Mouse (Mus musculus) midbrain, embryonic 12.5 days (tissue): Measurements from ENCODE around the gene Ccdc160. TPM values are rescaled to one million over a fixed set of nuclear protein-coding genes. Genes with fewer than 3 reads are reported as not detected.

Experiments
- ATAC-seq: fragments of 200-750 bp; cut with Nextera tagmentation; 2 replicates; pipeline ENCODE4 v1.8.0; 2017; ENCODE audit warnings: low read depth, moderate TSS enrichment, moderate library complexity; ENCODE audit not compliant: low FRiP score
- H3K27ac ChIP-seq: fragments of 300-500 bp; sonication (generic); replicated peaks from 2 replicates; pipeline ENCODE4 v1.5.1; 2016; ENCODE audit warnings: mild to moderate bottlenecking
- H3K27me3 ChIP-seq: fragments of 300-500 bp; sonication (generic); 2 replicates; pipeline ENCODE4 v1.6.1; 2016; ENCODE audit warnings: mild to moderate bottlenecking
- H3K36me3 ChIP-seq: fragments of 300-500 bp; sonication (generic); 2 replicates; pipeline ENCODE4 v1.6.1; 2016
- H3K4me1 ChIP-seq: fragments of 300-500 bp; sonication (generic); 2 replicates; pipeline ENCODE4 v1.6.1; 2016
- H3K4me2 ChIP-seq: fragments of 300-500 bp; sonication (generic); replicated peaks from 2 replicates; pipeline ENCODE4 v1.6.1; 2016; ENCODE audit warnings: mild to moderate bottlenecking, moderate library complexity
- H3K4me3 ChIP-seq: fragments of 300-500 bp; sonication (generic); 2 replicates; pipeline ENCODE4 v1.5.1; 2016; ENCODE audit warnings: mild to moderate bottlenecking
- H3K9ac ChIP-seq: fragments of 300-500 bp; sonication (generic); replicated peaks from 2 replicates; pipeline ENCODE4 v1.6.1; 2016; ENCODE audit warnings: mild to moderate bottlenecking, moderate library complexity
- H3K9me3 ChIP-seq: fragments of 300-500 bp; sonication (generic); 2 replicates; pipeline ENCODE4 v1.6.1; 2016; ENCODE audit warnings: mild to moderate bottlenecking
- WGBS: fragments of 180-500 bp; shearing (Covaris S2); methylation state at CpG from one replicate; pipeline ENCODE4 v1.1.7; 2016; 5-methylcytosine and 5-hydroxymethylcytosine counted together
- polyA plus RNA-seq: library from polyadenylated mRNA; unstranded; fragments of >200 nt; fragmentation: Nextera tagmentation; extraction: Ambion mirVana; gene quantifications from 2 replicates; pipeline ENCODE4 v1.2.1, GENCODE M21; 2016

The Ccdc160 gene
- polyA plus RNA-seq, 1 experiment from 2014 or later: 5.5 TPM

GRCm38 (mm10) chrX:52775973-52776372 is 15.0 kb upstream of the Ccdc160 start:
- H3K4me1 ChIP-seq: no peaks in the 10 kb centered on the region
- H3K4me3 ChIP-seq: no peak overlapping the region
- no peak overlapping the region for H3K9ac ChIP-seq
- no peak overlapping the region for H3K4me2 ChIP-seq
- WGBS: 67% methylated on average over 3 of the region's 3 CpGs
- no peaks in the 10 kb centered on the region for H3K9me3 ChIP-seq
- no peak overlapping the region for H3K27ac ChIP-seq
- H3K36me3 ChIP-seq: no peaks in the 10 kb centered on the region
- ATAC-seq: no peak
- no peaks in the 10 kb centered on the region for H3K27me3 ChIP-seq

GRCm38 (mm10) chrX:52777671-52778070 is 13.3 kb upstream of the Ccdc160 start:
- Histone ChIP-seq H3K9me3 (no peaks in the 10 kb centered on the region), H3K4me1 (no peaks in the 10 kb centered on the region), H3K4me3 (no peak overlapping the region), H3K36me3 (no peaks in the 10 kb centered on the region), H3K27ac (no peak overlapping the region), H3K9ac (no peak overlapping the region), H3K4me2 (no peak overlapping the region), H3K27me3 (no peaks in the 10 kb centered on the region)
- ATAC-seq: no peak
- WGBS: 85% methylated on average over 5 of the region's 5 CpGs

GRCm38 (mm10) chrX:52783898-52784297 is 7.1 kb upstream of the Ccdc160 start:
- H3K36me3 ChIP-seq: no peaks in the 10 kb centered on the region
- no peak overlapping the region for H3K4me2 ChIP-seq
- 76% methylated on average over 5 of the region's 5 CpGs for WGBS

GRCm38 (mm10) chrX:52791944-52792719 is 1.1 kb downstream of the Ccdc160 start:
- Histone ChIP-seq H3K4me1 (peaks cover 5% of the 10 kb centered on the region; the same call in 1 of the 2 replicates), H3K4me3 (no peak overlapping the region), H3K27ac (no peak overlapping the region), H3K9ac (no peak overlapping the region), H3K27me3 (no peaks in the 10 kb centered on the region), H3K4me2 (peak overlapping the region; percentile 46), H3K36me3 (no peaks in the 10 kb centered on the region), H3K9me3 (no peaks in the 10 kb centered on the region)
- 45% methylated on average over 10 of the region's 10 CpGs for WGBS
- ATAC-seq: no peak

More at GRCm38 (mm10) chrX:52783898-52784297, 7.1 kb upstream of the Ccdc160 start:
- Histone ChIP-seq H3K27ac (no peak overlapping the region), H3K4me3 (no peak overlapping the region), H3K9ac (no peak overlapping the region), H3K9me3 (no peaks in the 10 kb centered on the region), H3K27me3 (no peaks in the 10 kb centered on the region), H3K4me1 (no peaks in the 10 kb centered on the region)
- ATAC-seq: no peak

GRCm38 (mm10) chrX:52792861-52793260 is 1.9 kb downstream of the Ccdc160 start:
- no peak overlapping the region; the same call in 1 of the 2 replicates for H3K4me2 ChIP-seq
- no peaks in the 10 kb centered on the region for H3K27me3 ChIP-seq
- H3K27ac ChIP-seq: no peak overlapping the region
- 45% methylated on average over 6 of the region's 6 CpGs for WGBS
- no peak overlapping the region for H3K9ac ChIP-seq
- H3K4me1 ChIP-seq: peaks cover 5% of the 10 kb centered on the region; the same call in 1 of the 2 replicates
- no peaks in the 10 kb centered on the region for H3K36me3 ChIP-seq
- H3K9me3 ChIP-seq: no peaks in the 10 kb centered on the region
- ATAC-seq: no peak
- no peak overlapping the region for H3K4me3 ChIP-seq

- Histone ChIP-seq H3K36me3 (no peaks in the 10 kb centered on the region), H3K9ac (no peak overlapping the region), H3K27me3 (no peaks in the 10 kb centered on the region), H3K9me3 (no peaks in the 10 kb centered on the region), H3K27ac (no peak overlapping the region), H3K4me1 (peaks cover 5% of the 10 kb centered on the region; the same call in 1 of the 2 replicates), H3K4me3 (no peak overlapping the region), H3K4me2 (0 out of 2 replicates have a peak overlapping the region, but pooled peaks have one; percentile 17)
- ATAC-seq: no peak
- 22% methylated on average over 8 of the region's 8 CpGs for WGBS
Measured at GRCm38 (mm10) chrX:52795816-52796215, 4.8 kb downstream of the Ccdc160 start.

- Histone ChIP-seq H3K9me3 (no peaks in the 10 kb centered on the region), H3K36me3 (no peaks in the 10 kb centered on the region), H3K4me3 (no peak overlapping the region), H3K27me3 (no peaks in the 10 kb centered on the region), H3K9ac (no peak overlapping the region), H3K27ac (no peak overlapping the region), H3K4me1 (peaks cover 5% of the 10 kb centered on the region; the same call in 1 of the 2 replicates), H3K4me2 (no peak overlapping the region)
- WGBS: 52% methylated on average over 9 of the region's 9 CpGs
- no peak for ATAC-seq
Measured at GRCm38 (mm10) chrX:52797031-52797625, 6.1 kb downstream of the Ccdc160 start.

GRCm38 (mm10) chrX:52798255-52798654 is 7.3 kb downstream of the Ccdc160 start:
- peaks cover 5% of the 10 kb centered on the region; the same call in 1 of the 2 replicates for H3K4me1 ChIP-seq
- H3K27ac ChIP-seq: no peak overlapping the region
- H3K4me3 ChIP-seq: no peak overlapping the region
- ATAC-seq: no peak
- 68% methylated on average over 14 of the region's 14 CpGs for WGBS
- H3K9me3 ChIP-seq: no peaks in the 10 kb centered on the region
- no peak overlapping the region for H3K4me2 ChIP-seq
- no peaks in the 10 kb centered on the region for H3K36me3 ChIP-seq
- no peaks in the 10 kb centered on the region for H3K27me3 ChIP-seq
- H3K9ac ChIP-seq: no peak overlapping the region

- H3K9me3 ChIP-seq: no peaks in the 10 kb centered on the region
- H3K9ac ChIP-seq: no peak overlapping the region
- no peaks in the 10 kb centered on the region for H3K36me3 ChIP-seq
- H3K4me2 ChIP-seq: no peak overlapping the region
- WGBS: 43% methylated on average over 6 of the region's 6 CpGs
- H3K27me3 ChIP-seq: no peaks in the 10 kb centered on the region
- no peak overlapping the region for H3K4me3 ChIP-seq
- H3K27ac ChIP-seq: no peak overlapping the region
- ATAC-seq: no peak
- H3K4me1 ChIP-seq: peaks cover 5% of the 10 kb centered on the region; the same call in 1 of the 2 replicates
Measured at GRCm38 (mm10) chrX:52799566-52799965, 8.6 kb downstream of the Ccdc160 start.

- no peak overlapping the region for H3K27ac ChIP-seq
- H3K4me1 ChIP-seq: no peaks in the 10 kb centered on the region
- no peak overlapping the region for H3K4me3 ChIP-seq
- H3K36me3 ChIP-seq: no peaks in the 10 kb centered on the region
- no peak for ATAC-seq
- H3K27me3 ChIP-seq: no peaks in the 10 kb centered on the region
- WGBS: 58% methylated on average over 3 of the region's 3 CpGs
- H3K4me2 ChIP-seq: no peak overlapping the region
- H3K9me3 ChIP-seq: no peaks in the 10 kb centered on the region
- H3K9ac ChIP-seq: no peak overlapping the region
Measured at GRCm38 (mm10) chrX:52819338-52819737, 28.3 kb downstream of the Ccdc160 start.
